Mouse (Mus musculus) thymus, postnatal 0 days (tissue): ENCODE results near the gene Mpped2. TPM values are rescaled to one million over a fixed set of nuclear protein-coding genes. Genes with fewer than 3 reads are reported as not detected.

Experiments used
- DNase-seq: peaks from one replicate; pipeline ENCODE4 v3.0.0-alpha.2; 2015; ENCODE audit warnings: low spot score
- polyA plus RNA-seq: library from polyadenylated mRNA; unstranded; fragments of >200 nt; fragmentation: Nextera tagmentation; extraction: Ambion mirVana; gene quantifications from 2 replicates; pipeline ENCODE4 v1.2.1, GENCODE M21; 2015

The Mpped2 gene
- polyA plus RNA-seq, 1 experiment from 2014 or later: 8.4 TPM

DNA sequence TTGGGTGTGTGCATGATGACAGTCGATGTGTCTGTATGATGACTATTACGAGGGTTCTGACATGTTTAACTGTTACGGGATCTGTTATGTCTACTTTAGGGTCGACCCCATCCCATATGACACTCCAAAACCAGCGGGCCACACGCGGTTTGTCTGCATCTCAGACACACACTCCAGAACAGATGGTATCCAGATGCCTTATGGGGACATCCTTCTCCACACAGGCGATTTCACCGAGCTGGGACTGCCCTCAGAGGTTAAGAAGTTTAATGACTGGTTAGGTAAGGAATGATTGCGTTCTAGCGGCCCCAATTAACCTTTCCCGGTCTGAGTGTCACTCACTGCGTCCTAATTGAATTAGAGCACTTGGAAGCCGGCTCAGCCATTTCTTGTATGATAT lies 51.5 kb downstream of the Mpped2 start:
- DNase-seq: no peak

DNA sequence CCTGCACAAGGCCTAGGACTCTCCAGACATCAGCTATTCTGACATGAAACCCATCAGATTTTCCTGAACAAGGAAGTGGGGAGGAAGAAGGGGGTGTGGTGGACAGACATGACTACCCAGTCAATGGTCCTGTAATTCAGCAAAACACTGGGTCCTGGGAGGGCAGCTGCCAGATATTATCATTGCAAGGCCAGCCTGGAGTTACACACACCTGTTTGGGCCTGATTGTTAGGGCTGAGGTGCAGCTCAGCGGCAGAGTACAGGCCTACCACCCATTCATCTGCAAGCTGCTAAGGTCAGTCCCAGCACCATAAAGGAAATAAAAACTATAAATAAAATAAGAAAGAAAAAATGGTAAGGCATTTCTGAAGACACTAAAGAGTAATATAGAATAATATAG lies 52.3 kb downstream of the Mpped2 start:
- no peak for DNase-seq

DNA sequence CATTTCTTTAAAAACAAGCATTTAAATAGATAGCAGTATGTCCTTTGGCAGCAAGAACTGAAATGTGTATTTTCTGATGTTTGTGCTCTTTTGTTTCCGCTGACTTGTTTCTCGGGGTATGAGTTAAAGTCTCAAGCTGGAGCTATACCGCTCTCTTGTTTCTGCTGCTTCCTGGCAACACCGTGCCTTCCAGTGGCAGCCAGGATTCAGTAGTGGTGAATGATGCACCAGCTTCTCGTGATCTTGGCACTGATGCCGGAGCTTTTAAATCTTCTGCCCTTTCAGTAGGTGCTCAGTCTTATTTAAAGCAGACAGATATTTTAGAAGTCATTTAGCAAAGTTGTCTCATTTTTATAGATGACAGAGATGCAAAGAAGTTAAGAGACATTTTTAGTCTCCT lies 53.1 kb downstream of the Mpped2 start:
- DNase-seq: no peak

DNA sequence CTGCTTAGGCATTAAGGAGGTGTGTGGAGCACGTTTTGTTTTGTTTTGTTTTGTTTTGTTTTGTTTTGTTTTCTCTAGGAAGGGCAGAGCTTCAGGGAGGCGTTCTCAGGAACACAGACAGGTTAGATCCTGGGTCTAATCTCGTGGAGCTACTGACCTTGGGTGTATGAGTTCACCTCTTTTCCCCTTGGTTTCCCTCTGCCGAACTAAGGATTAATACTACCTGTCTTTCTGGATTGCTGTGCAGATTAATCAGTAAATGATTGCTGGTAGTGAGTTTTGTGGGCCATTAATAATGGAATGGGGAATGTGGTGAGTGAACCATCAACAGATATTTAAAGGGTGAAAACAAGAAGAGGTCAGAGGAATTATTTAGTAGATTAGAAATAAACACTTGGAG lies 53.8 kb downstream of the Mpped2 start:
- no peak for DNase-seq

DNA sequence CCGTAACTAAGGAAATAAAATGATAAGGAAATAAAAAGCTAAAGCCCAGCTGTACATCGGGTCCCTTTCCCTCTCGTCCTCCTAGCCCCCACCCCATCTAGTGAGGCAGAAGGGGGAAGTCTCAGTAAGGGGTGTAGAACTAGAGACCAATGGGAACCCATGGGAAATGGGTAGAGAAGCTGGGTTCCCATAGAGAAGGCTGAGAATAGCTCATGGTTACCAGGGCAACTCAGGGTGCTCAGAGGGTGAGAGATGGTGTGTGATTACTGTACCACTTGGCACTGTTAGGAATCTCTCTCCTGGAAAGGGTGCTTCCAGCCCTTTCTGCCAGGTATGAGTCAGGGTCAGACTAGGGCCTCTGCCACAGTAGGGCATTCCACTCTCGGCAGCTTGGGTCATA lies 54.3 kb downstream of the Mpped2 start:
- no peak for DNase-seq

DNA sequence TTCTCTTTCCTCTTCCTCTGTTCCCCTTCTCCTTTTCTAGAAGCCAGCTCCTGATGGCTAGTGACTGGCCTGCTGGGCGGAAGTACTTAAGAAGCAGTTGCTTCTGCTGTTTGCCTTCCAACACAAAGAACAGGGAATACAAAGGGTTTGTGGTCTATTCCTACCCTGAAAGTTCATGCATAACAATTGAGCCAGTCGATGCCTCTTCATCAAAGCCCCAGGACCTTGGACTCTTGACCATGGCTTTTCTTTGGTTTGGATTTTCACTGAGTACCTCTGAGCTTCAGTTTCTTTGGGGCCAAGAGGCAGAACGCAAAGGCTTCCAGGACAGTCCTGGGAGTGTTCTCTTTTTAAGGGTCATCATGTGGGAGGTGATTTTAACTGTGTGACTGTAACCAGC lies 57.8 kb downstream of the Mpped2 start:
- DNase-seq: no peak

DNA sequence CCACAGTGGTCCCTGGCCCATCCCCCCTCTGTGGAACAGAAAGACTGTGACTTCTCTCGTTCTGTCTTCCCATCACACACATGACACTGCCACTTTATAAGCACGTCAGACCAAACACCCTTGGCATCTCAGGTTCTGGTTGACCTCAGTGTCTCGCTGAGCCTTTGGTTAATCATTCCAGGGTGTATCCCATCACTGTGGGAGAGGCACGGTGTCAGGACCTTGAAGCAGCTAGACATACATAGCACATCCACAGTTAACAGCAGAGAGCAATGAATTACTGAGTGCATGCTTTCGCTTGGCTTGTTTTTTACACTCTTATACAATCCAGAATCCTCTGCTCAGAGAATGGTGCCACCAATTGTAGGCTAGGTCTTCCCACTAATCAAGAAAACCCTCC lies 60.6 kb downstream of the Mpped2 start:
- DNase-seq: no peak

DNA sequence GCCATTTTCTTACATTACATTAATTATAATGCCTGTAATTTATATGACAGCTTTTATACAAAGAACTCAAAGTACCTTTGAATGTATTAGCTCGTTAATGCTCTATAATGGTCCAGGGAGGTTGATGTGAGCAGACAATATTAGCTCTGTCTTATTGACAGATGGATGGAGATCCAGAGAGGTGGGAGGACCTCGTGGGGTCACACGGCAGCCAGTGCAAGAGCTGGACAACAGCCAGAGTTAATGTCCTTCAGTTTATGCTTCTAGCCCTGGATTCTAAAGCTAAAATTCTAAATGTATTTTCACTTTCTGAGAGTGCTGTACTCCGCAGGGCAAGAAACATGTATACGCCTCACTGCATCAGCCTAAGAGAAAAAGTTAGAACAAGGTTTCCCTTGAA lies 61.6 kb downstream of the Mpped2 start:
- DNase-seq: no peak

DNA sequence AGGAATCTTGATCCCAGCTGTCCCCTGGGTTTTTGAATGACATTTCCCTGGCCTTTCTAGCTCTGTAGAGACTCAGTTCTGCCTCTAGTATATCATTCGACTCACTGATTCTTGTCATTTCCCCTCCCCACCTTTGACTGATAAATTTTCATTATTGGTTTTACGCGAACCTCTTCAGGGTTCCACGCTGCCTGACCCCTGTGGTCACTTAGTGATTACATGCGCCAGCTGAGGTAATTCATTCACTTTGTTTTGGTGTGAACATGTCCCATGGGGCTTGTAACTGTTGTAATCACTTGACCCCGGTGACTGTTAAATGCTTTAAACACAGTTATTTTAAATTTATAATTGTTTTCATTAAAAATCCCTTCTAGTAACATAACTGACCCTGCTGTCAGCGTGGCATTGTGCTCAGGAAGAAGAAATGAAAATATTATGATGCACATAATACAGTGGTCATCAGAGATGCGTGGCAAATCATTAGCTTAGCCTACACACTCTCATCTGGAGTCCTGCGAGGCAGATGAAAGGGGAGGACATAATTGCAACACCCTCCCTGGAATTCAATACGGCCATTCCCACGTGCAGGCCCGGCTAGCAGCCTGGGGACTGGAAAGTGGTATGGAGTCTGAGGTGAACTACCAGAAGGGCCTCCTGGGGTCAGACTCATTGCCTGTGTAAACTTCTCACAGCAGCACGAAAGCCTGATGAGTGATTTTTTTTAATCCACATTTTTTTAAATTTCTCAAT lies 63.5 kb downstream of the Mpped2 start:
- DNase-seq: no peak

DNA sequence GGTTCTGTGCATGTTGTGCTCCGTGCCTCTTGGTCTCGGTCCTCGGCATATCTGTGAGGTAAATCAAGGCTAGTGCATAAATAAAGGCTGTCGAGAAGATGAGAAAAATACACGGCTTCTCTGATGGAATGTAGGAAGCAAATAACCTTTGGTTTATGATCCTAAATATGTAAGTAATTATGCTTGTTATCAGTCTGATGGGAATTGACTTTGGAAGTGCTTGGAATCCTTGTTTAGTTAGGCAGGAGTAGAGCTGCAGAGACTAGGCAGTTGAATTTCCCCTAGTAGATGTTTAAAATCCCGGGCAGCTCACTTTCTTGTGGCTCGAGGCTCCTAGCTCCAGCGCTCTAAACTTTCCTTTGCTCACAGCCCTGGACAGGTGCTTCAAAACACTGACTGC lies 69.9 kb downstream of the Mpped2 start:
- no peak for DNase-seq

DNA sequence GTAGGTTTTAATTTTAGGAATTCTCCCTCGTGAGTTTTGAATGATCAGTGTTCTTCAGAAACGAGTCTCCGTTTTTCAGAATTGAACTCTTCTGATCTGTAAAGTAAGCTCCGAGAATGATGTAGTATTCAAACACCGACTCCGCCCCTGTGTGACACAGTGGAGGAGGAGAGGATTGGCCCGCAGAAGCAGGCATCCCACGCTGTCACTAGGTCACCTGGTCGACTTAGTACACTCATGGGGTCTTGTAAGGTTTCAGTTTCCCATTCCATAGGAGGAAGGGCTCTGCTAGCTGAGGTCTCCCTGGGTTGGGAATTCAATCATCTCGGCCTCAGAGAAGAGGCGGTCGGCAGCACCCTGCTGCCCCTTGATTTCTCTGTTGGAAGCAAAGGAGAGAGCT lies 76.2 kb downstream of the Mpped2 start:
- DNase-seq: no peak

DNA sequence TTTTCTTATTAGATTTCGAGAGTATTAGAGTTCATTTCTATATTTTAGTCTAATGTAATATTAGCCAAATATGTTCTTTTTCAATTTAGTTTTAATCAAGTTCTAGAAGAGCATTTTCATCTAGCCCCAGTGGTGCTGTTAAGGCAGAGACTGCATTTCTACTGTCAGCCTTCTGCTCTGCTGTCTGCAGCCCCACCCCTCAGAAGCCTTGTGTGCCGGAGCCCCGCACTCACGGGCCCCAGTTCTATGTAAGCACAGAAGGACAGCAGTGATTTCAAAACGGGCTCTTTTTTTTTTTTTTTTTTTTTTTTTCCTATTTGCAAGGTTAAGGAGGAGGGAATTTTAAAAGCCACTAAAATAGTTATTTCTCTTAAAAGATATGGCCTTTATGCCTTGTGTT lies 79.6 kb downstream of the Mpped2 start:
- no peak for DNase-seq

DNA sequence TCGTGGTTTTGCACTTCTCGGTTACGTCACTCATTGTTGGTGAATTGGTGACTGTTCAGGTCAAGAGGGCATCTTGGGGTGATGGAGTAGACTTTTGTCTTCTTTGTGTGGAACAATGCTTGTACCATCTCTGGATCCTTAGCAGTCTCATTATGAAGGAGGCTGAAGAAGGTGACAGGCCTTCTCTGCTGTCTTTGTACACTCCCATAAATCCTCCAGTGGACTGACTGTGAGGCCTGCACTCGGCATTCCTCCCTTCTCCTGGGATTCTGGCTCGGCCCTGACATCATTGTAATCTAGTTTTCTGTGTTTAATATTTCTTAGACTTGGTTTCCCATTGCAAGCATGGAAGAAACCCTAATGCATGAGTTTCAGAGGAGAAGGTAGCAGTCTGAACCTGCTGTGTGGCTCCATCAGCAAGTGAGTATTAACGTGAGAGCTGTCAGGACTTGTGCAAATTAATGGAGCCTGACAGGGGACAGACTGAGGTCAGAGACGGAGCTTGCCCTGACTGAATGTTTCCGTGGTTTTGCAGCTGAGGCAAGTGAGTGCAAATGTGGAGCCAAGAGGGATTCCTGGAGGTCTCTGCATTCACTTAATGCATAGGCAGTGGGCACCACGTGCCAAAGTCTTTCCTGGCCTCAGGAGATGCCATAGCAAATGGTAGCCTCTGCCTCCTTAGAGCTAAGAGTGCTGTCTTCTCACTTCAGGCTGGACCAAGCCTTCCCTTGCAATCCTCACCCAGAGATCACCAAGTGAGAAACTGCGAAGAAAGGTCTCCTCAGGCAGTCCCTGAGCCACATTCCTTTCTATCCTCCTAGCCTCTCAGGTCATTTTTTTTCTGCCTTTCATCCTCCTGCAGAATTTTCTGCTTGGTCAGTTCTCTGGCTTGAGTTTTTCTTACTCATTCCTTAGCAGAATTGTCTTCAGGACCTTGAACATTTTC lies 81.5 kb downstream of the Mpped2 start:
- DNase-seq: no peak

DNA sequence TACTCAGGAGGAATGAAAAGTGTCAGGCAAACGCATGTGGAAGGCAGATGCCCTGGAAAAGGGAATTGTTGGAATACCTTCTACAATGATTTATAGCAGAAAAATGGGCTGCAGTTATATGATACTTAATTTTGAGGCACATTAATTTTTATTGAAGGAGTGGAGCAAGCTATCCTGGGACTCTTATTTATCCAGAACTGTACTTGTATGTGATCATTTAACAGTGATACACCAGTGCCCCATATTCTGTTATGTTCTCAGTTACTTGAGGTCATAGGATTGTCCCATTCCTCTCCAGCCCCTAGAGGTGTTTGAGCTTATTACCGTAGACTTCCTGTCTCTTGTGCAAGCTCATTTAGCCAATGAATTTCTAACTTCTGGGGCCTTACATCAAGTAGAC lies 82.9 kb downstream of the Mpped2 start:
- DNase-seq: no peak

DNA sequence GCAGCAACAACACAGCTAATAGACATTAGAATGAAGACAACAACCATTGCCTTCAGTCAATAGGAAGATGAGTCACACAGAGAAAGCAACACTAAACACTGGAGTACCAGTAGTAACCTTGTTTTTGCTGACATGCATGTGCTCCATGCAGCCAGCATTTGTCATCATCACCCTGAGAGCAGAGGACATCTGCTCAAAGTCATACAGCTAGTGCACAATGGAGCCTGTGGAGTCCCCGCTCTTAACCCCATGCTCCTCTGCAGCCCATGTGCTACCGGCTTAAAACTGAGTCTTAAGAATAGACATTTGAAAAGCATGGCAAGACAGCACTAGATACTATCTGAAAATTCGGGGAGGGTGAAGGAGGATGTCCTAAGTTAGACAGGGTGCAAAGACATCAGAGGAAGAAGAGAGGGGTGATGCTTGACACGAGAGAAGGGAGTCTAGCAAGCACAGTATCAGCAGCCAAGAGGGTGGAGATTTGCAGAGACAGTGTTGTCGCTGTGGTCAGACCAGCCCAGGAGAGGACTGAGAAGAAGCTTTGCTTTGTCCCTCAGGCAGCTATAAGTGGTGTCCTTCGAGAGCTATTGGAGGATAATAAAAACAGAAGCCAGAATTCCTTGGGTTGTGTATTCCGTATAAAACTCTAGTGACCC lies 85.9 kb downstream of the Mpped2 start:
- no peak for DNase-seq

DNA sequence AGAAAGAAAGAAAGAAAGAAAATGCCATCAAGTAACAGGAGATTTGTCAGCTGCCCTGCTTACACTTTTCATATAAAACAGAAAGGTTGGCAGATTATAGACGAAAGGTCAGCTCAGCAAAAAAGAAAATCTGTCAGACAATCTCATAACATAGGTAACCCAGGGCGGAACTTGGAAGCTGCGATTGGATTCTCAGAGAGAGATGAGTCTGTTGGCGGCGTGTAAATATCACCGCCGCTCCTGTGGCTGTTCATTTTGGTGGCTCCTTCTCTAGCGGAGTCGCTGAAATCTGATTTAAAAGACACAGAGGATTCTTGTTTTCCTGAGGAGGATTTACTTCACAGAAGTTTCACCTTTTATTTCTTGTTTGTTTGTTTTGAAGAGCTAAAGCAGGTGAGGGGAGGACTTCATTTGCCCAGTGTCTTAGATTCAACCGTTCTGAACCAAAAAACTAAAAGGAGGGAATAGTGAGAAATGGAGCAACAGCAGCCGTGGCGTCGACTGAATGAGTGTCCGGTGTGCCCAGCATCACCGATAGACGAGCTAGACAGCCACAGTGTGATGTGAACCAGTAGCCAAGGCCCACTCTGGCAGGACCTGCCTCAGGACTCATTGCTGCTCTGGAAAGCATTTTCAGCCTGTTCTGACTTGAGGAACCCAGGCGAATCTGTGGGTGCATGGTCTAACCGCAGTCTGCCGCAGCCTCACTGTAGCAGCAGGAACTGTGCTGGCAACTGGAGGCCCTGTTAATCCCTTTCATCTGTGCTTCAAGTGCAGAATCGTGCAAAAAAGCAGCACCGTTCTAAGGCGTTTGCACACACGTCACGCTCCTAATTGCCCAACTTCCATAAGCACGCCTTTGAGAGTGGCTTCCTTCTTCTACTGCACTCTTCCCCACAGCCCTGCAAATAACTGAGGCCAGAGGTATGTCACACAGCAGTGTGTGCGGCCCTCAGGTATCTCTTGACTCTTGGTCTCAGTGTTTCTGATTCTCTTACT lies 88.4 kb downstream of the Mpped2 start:
- DNase-seq: no peak

DNA sequence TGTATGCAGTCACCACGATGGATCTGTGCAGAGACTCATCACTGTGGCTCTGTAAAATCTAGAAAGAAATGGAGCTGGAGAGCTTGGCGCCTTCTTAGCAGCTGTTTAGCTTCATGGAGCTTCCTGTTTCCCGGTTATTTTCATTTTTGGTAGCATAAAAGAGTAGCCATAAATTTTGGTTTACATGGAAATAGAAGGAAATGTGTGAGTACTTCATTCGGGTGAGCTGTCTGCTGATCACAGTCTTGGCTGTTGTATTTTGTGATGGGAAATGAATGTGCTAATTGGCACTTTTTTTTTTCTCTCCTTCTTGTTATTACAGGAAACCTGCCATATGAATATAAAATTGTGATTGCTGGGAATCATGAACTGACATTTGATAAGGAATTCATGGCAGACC lies 90.2 kb downstream of the Mpped2 start:
- no peak for DNase-seq

DNA sequence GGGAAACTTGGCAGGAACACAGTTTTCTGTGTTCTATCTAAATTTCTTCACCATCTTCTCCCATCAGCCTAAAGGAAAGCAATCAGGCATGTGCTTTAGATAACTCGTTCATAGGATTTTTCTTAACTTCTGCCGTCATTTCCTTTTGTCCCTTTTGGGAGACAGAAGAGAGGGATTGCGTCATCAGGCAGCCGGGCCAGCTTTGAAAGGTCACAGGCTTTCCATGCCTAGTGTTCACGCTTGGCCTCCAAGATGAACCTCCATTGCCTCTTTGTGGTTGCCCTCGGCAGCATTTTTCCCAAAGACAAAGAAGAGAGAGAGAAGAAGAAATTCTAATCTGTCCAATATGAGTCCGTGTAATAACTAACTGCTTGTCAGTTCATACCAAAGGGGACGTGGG lies 95.0 kb downstream of the Mpped2 start:
- DNase-seq: no peak

DNA sequence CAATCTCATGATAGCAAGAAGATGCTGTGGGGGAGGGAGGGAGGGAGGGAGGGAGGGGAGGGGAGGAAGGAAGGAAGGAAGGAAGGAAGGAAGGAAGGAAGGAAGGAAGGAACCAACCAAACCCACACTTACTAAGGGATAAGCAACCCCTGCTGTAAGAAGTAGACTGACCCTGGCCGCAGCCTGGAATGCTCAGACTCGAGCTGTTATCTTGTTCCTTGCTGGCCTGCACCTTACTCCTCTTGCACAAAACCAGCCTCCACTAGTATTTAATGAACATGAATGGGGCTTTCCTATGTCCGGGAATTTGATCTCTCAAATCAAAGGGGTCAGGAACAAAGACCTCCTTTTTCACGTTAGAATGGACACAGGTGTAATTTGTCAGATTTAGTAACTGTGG lies 95.5 kb downstream of the Mpped2 start:
- DNase-seq: no peak

DNA sequence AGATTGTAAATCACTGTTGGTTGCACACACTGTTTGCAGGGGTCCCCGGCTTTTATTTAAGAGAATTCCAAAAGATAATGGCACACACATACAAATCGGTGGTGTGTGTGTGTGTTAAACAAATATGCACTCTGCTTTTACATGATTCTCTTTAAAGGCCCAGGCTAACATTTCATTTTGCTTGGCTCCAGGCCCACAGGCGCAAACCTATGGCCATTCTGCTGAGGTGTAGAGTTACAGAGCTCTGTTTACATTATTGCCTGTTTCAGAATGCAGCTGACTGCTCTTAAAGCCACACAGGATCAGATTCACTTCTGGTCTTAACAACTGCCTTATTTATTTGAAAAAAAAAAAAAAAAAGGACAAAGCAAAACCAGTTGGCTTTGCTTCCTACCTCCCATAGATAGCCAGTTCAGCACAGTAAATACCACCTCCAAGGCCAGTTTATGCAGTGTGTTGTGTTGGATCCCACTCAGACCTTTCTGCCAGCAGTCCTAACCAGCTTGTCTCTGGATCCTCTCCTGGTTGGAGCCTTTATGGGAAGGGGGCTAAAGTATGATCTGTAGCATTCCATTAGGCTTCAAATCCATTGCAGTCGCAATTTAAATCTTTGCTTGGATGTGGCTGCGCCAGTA lies 96.7 kb downstream of the Mpped2 start:
- DNase-seq: no peak

DNA sequence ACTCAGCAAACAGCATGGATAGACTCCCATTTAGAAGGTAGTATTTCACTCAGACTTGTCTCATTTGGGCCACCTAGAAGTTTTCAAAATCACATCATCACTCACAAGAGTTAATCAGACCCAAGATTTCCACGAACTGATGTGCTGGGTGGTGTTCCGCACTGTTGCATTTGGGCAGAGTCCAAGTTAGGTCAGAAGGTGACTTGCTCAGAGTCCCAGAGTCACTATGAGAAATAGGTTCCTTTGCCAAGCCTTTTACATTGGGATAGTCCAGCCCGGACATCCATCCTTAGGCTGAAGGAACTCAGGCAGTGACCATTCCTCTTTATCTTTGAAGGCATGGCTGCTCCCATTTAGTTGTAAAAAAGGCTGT lies 97.2 kb downstream of the Mpped2 start:
- no peak for DNase-seq
